Mouse (Mus musculus): ENCODE data around the gene Suco. TPM values are rescaled to one million over a fixed set of nuclear protein-coding genes. Genes with fewer than 3 reads are reported as not detected.

Gene Suco
- polyA plus RNA-seq, 1 experiment from 2014 or later: 42.1 TPM

DNA sequence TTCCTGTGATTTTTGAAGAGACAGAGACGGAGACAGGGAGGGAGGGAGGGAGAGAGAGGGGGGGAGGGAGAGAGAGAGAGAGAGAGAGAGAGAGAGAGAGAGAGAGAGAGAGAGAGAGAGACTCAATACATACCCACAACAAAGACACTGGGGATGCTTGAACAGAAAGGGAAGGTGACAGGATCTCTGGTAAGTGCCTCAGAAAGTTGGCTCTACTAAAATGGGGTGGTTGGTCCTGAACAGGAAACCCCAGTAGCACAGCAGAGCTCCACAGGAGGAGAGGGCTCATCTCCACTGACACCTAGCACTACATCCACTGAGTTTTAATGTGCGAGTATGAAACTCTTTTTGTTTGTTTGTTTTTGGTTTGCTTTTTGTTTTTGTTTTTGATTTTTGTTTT lies 75.2 kb downstream of the Suco start:
- no peaks in the 10 kb centered on the region for H3K27me3 ChIP-seq
- no peak overlapping the region for H3K27ac ChIP-seq (replicated peaks)
- H3K36me3 ChIP-seq: no peaks in the 10 kb centered on the region
- WGBS: 82% methylated on average over 2 of the region's 2 CpGs
- H3K9me3 ChIP-seq: no peaks in the 10 kb centered on the region
- no peak overlapping the region for H3K4me3 ChIP-seq
- H3K4me2 ChIP-seq (replicated peaks): no peak overlapping the region
- no peak overlapping the region for H3K9ac ChIP-seq (replicated peaks)
- no peak for ATAC-seq (ENCODE audit: low FRiP score, low read depth)
- no peaks in the 10 kb centered on the region for H3K4me1 ChIP-seq

DNA sequence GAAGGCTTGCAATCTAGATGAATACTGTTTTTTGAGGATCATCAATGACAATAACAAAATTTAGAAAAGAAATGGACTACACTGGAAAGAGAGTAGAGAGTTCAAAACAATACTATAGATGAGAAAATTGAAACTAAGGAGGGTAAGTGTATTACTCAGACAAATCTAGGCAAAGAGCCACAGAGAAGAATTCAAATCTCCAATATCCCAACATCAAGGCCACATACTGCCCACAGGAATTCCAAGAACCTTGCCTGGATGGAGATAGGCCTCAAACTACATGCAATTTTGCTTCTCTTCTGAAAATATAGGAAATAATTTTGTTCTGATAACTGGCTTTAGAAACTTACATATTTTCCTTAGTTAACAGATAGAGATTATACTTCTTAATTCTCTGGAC lies 76.2 kb downstream of the Suco start:
- Histone ChIP-seq H3K9ac (replicated peaks) (no peak overlapping the region), H3K36me3 (no peaks in the 10 kb centered on the region), H3K4me3 (no peak overlapping the region), H3K27ac (replicated peaks) (no peak overlapping the region), H3K4me2 (replicated peaks) (no peak overlapping the region), H3K4me1 (no peaks in the 10 kb centered on the region), H3K9me3 (no peaks in the 10 kb centered on the region), H3K27me3 (no peaks in the 10 kb centered on the region)
- no peak for ATAC-seq (ENCODE audit: low FRiP score, low read depth)

DNA sequence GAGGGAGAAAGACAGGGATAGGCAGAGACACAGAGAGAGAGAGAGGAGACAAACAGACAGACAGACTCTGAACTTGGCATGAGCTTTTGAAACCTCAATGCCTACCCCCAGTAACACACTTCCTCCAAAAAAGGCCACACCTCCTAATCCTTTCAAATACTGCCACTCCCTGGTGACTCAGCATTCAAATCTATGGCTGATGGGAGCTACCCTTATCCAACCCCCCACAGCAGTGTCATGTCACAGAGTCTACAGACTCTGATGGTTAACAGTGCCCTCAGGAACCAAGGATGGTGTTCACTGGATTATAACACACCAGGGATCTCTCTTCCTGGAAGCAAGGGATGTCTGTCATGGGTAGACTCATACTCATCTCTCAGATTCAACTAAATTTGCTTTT lies 76.7 kb downstream of the Suco start:
- Histone ChIP-seq H3K36me3 (no peaks in the 10 kb centered on the region), H3K4me3 (no peak overlapping the region), H3K27me3 (no peaks in the 10 kb centered on the region), H3K27ac (replicated peaks) (no peak overlapping the region), H3K9me3 (no peaks in the 10 kb centered on the region), H3K9ac (replicated peaks) (no peak overlapping the region), H3K4me1 (no peaks in the 10 kb centered on the region), H3K4me2 (replicated peaks) (no peak overlapping the region)
- ATAC-seq (ENCODE audit: low FRiP score, low read depth): no peak

DNA sequence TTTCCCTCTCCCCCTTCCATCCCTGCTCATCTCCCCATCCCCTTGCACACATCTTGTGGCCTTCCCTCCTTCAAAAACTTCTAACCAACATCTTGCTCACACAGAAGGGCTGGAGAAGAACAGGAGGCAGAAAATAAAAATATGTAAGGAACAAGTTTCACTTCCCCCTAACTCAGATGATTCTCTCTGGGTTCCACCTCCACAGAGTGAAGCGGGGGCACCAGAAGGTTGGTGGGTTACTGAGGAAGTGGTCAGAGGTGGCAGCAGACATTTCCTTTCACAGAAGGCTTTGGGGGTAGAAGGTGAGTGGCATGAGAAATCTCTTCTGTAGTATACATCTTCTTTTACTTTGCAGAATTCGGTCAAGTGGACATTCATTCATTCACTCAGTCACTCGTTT lies 77.6 kb downstream of the Suco start:
- Histone ChIP-seq H3K4me1 (no peaks in the 10 kb centered on the region), H3K27me3 (no peaks in the 10 kb centered on the region), H3K4me2 (replicated peaks) (no peak overlapping the region), H3K27ac (replicated peaks) (no peak overlapping the region), H3K9ac (replicated peaks) (no peak overlapping the region), H3K9me3 (no peaks in the 10 kb centered on the region), H3K4me3 (no peak overlapping the region), H3K36me3 (no peaks in the 10 kb centered on the region)
- 92% methylated on average over 3 of the region's 3 CpGs for WGBS
- ATAC-seq (ENCODE audit: low FRiP score, low read depth): no peak

DNA sequence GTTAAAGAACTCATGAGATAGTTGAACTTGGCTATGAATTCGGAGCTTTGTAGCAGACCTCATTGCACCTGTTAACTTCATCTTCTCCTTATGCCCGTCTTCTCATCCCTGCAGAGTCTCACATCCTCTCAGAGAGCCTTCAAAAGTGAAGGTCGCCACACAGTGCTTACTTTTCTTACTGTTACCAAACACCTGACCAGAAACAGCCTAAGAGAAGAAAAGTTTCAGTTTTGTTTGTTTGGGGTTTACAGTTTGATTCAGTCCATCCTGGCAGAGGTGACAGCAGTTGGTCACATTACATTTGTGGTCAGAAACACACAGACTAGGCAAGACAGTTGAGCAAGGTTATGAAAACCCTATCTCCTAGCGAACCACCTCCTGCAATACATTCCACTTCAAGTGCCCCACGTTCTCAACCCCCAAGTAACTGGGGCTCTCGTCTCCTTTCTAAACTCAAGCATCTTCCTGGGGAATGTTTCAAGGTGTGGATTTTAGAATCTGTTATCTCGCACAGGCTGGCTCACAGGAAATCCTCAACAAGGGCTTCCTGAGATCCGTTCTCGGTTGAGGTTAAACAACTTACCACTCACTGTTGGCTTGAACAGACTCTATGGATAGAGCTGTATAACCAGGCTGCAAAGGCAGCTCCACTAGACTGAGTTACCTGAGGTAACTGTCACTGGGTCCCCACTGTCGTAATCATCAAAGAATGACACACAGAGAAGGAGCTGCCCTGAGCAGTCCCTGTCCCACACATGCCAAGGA lies 81.9 kb downstream of the Suco start:
- H3K36me3 ChIP-seq: no peaks in the 10 kb centered on the region
- no peak overlapping the region for H3K27ac ChIP-seq (replicated peaks)
- no peaks in the 10 kb centered on the region for H3K9me3 ChIP-seq
- H3K4me1 ChIP-seq: no peaks in the 10 kb centered on the region
- H3K4me3 ChIP-seq: no peak overlapping the region
- H3K9ac ChIP-seq (replicated peaks): no peak overlapping the region
- H3K4me2 ChIP-seq (replicated peaks): no peak overlapping the region
- no peak for ATAC-seq (ENCODE audit: low FRiP score, low read depth)
- no peaks in the 10 kb centered on the region for H3K27me3 ChIP-seq
- WGBS: 84% methylated on average over 10 of the region's 10 CpGs

DNA sequence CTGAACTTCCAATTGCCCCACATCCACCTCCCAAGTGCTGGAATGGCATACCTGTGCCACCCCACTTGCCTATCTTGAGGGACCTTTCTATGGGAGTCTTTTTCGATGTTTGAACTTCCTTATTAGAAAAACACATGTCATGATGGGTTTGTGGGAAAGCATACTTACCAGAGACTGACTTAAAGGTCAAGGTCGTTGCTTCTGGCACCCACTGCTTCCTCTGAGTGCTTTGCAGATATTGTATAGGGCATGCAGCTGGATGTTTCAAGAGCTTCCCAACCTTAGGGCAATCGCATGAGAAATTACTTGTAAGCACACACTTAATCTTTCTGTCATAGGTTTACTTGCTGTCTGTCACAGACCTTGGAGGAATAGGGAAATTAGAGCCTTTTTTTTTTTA lies 83.2 kb downstream of the Suco start:
- H3K36me3 ChIP-seq: no peaks in the 10 kb centered on the region
- ATAC-seq (ENCODE audit: low FRiP score, low read depth): no peak
- no peaks in the 10 kb centered on the region for H3K4me1 ChIP-seq
- WGBS: 81% methylated on average over 3 of the region's 3 CpGs
- no peak overlapping the region for H3K27ac ChIP-seq (replicated peaks)
- H3K9ac ChIP-seq (replicated peaks): no peak overlapping the region
- no peaks in the 10 kb centered on the region for H3K9me3 ChIP-seq
- no peak overlapping the region for H3K4me3 ChIP-seq
- no peak overlapping the region for H3K4me2 ChIP-seq (replicated peaks)
- no peaks in the 10 kb centered on the region for H3K27me3 ChIP-seq

DNA sequence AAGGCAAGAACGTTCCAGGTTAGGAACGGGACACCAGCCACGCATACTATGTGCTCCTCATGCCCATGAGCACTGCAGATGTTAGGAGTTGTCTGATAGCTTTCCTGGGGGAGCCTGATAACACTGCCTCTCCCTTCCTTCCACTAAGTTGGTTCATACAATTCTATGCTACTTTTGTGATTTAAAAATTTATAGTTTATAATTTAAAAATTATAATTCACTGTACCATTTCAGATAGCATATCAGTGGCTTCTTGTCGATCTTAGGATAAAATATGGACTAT lies 83.9 kb downstream of the Suco start:
- WGBS: 87% methylated on average over 4 of the region's 4 CpGs
- Histone ChIP-seq H3K4me3 (no peak overlapping the region), H3K36me3 (no peaks in the 10 kb centered on the region), H3K27ac (replicated peaks) (no peak overlapping the region), H3K4me2 (replicated peaks) (no peak overlapping the region), H3K4me1 (no peaks in the 10 kb centered on the region), H3K9me3 (no peaks in the 10 kb centered on the region), H3K9ac (replicated peaks) (no peak overlapping the region), H3K27me3 (no peaks in the 10 kb centered on the region)
- ATAC-seq (ENCODE audit: low FRiP score, low read depth): no peak

DNA sequence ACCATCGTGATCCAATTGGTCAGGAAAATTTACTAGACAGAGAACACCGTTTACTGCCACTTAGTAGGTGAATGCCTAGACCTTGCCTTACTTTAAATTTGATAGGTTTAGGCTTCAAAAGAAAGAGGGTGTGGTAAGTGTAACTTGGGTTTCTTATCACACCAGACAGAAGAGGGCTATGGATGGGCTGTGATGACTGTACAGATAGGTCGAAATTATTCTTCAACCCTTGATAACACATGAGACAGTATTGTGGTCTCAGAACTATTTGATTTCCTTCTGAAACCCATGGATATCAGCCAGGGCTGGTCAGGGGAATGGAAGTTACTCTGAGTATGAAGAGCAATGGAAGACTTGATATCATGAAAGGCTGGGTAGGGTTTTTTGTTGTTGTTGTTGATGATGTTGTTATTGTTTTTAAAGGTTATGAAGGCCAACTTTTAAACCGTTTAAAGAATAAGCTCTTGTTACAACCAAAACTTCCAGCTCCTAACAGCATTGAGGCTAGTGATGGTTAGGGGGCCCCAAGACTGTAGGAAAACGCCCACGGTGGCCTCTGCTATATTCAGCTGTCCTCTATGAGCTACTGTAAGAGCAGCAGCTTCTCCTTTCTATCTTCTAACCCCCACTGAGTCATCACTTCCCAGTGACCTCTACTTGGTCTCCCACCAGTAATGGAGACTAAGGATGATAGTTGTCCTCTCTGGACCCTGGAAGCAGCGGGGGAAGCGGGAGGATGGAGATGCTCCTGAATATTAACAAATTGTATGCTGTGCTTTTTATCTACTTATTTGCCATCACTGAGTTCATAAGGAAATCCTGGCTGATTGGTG lies 84.4 kb downstream of the Suco start:
- WGBS: 91% methylated on average over 8 of the region's 8 CpGs
- no peak for ATAC-seq (ENCODE audit: low FRiP score, low read depth)
- Histone ChIP-seq H3K4me1 (no peaks in the 10 kb centered on the region), H3K27ac (replicated peaks) (no peak overlapping the region), H3K9ac (replicated peaks) (no peak overlapping the region), H3K9me3 (no peaks in the 10 kb centered on the region), H3K36me3 (no peaks in the 10 kb centered on the region), H3K4me3 (no peak overlapping the region), H3K4me2 (replicated peaks) (no peak overlapping the region), H3K27me3 (no peaks in the 10 kb centered on the region)

DNA sequence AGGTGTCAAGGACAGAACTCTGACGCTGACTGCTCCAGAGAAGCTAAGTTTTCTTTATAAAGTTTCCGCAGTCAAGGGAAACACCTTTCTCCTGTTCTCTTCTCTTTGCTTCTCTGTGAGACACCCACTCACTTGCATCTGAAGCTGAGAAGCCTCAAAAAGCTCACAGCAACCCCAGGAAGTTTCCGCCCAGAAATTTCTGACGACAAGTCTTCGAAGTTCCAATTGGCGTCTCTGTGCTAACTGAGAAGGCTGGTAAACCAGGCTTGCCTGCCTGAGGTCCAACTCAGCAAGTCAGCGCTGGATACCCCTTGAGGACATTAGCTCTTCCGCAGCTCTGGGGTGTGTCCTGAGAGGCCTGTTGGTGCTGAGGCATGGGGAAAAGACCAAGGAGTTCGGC lies 88.1 kb downstream of the Suco start, which contains the start of gene Fasl:
TSS of gene Fasl (minus strand) at position 157 of the 400 bp plus-strand sequence.
- no peak within 1 kb of the TSS for H3K9ac ChIP-seq (replicated peaks)
- 89% methylated on average over 9 of the region's 9 CpGs for WGBS
- H3K4me2 ChIP-seq (replicated peaks): no peak within 1 kb of the TSS
- no peak within 1 kb of the TSS for H3K4me3 ChIP-seq
- ATAC-seq (ENCODE audit: low FRiP score, low read depth): no peak
- H3K27ac ChIP-seq (replicated peaks): no peak within 1 kb of the TSS
- no peaks in the 10 kb centered on the region for H3K36me3 ChIP-seq
- no peaks in the 10 kb centered on the region for H3K27me3 ChIP-seq
- H3K4me1 ChIP-seq: no peaks in the 10 kb centered on the region
- H3K9me3 ChIP-seq: no peaks in the 10 kb centered on the region

DNA sequence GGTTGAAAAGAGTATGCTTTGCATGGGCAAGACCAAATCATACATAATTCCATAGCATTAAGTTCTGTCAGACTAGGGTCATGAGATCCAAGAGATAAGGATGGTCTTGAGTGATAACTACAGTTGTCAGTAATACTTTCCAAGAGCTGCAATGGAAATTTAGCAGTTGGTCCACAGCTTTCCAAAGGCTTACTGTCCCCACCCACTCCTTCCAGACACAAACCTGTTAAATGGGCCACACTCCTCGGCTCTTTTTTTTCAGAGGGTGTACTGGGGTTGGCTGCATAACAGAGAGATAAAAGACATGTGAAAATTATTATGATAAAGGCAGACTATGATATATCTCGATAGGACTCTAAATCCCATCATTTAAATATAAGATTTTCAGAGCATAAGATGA lies 93.8 kb downstream of the Suco start:
- H3K27me3 ChIP-seq: no peaks in the 10 kb centered on the region
- H3K9me3 ChIP-seq: no peaks in the 10 kb centered on the region
- no peak overlapping the region for H3K27ac ChIP-seq (replicated peaks)
- H3K9ac ChIP-seq (replicated peaks): no peak overlapping the region
- no peak overlapping the region for H3K4me3 ChIP-seq
- H3K4me2 ChIP-seq (replicated peaks): no peak overlapping the region
- no peak for ATAC-seq (ENCODE audit: low FRiP score, low read depth)
- H3K4me1 ChIP-seq: no peaks in the 10 kb centered on the region
- WGBS: 79% methylated on average over 2 of the region's 2 CpGs
- H3K36me3 ChIP-seq: no peaks in the 10 kb centered on the region

DNA sequence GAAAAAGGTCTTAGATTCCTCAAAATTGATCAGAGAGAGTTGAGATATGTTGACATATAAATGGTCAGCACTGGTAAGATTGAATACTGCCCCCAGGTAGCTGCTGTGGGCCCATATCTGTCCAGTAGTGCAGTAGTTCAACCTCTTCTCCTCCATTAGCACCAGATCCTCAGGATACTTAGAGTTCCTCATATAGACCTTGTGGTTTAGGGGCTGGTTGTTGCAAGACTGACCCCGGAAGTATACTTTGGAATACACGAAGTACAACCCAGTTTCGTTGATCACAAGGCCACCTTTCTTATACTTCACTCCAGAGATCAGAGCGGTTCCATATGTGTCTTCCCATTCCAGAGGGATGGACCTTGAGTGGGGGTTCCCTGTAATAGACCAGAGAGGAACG lies 94.9 kb downstream of the Suco start:
- no peaks in the 10 kb centered on the region for H3K27me3 ChIP-seq
- 93% methylated on average over 5 of the region's 5 CpGs for WGBS
- no peak overlapping the region for H3K4me2 ChIP-seq (replicated peaks)
- H3K9ac ChIP-seq (replicated peaks): no peak overlapping the region
- H3K4me1 ChIP-seq: no peaks in the 10 kb centered on the region
- H3K36me3 ChIP-seq: no peaks in the 10 kb centered on the region
- ATAC-seq (ENCODE audit: low FRiP score, low read depth): no peak
- no peak overlapping the region for H3K27ac ChIP-seq (replicated peaks)
- no peaks in the 10 kb centered on the region for H3K9me3 ChIP-seq
- no peak overlapping the region for H3K4me3 ChIP-seq

DNA sequence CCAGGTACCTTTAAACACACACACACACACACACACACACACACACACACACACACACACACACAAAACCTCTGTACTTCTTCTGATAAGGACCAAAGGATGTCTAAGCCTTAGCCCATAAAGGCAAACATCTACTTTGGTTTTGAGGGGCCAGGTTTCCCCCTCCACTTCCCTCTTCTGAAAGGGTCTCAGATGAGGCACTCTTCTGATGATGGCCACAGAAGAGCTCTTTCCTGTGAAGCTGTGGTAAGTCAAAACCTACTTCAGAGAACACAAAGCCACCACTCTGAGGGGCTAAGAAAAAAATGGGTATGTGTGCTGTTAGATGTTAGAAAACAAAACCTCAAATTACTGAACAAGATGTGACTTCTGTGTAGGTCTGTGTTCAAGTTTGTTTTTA lies 97.4 kb downstream of the Suco start:
- Histone ChIP-seq H3K4me1 (no peaks in the 10 kb centered on the region), H3K4me3 (no peak overlapping the region), H3K9ac (replicated peaks) (no peak overlapping the region), H3K36me3 (no peaks in the 10 kb centered on the region), H3K9me3 (no peaks in the 10 kb centered on the region), H3K27ac (replicated peaks) (no peak overlapping the region), H3K27me3 (no peaks in the 10 kb centered on the region), H3K4me2 (replicated peaks) (no peak overlapping the region)
- ATAC-seq (ENCODE audit: low FRiP score, low read depth): no peak

DNA sequence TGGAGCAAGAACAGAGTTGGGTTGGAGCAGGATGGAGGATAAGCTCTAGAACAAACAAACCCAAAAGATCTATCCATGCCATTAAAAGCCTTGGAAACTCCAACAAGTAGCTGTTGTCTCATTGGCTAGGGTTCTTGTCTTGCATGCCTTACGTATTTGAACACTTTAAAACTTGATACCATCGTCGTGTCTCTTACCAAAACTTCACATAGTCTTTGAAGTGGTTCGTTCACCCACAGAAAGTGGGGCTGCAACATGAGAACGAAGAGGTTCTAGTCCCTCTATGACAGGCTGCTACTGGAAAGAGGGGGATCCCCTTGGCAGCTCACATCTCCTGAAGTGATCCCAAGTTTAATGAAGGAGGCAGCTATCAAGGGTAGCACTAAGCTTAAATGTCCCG lies 101.3 kb downstream of the Suco start:
- H3K27me3 ChIP-seq: no peaks in the 10 kb centered on the region
- no peak overlapping the region for H3K27ac ChIP-seq (replicated peaks)
- no peak overlapping the region for H3K4me2 ChIP-seq (replicated peaks)
- H3K9me3 ChIP-seq: no peaks in the 10 kb centered on the region
- H3K4me1 ChIP-seq: no peaks in the 10 kb centered on the region
- no peaks in the 10 kb centered on the region for H3K36me3 ChIP-seq
- H3K4me3 ChIP-seq: no peak overlapping the region
- WGBS: 85% methylated on average over 6 of the region's 6 CpGs
- ATAC-seq (ENCODE audit: low FRiP score, low read depth): no peak
- H3K9ac ChIP-seq (replicated peaks): no peak overlapping the region
